Mouse (Mus musculus): Measurements from ENCODE around the gene Vma21-ps.

DNA sequence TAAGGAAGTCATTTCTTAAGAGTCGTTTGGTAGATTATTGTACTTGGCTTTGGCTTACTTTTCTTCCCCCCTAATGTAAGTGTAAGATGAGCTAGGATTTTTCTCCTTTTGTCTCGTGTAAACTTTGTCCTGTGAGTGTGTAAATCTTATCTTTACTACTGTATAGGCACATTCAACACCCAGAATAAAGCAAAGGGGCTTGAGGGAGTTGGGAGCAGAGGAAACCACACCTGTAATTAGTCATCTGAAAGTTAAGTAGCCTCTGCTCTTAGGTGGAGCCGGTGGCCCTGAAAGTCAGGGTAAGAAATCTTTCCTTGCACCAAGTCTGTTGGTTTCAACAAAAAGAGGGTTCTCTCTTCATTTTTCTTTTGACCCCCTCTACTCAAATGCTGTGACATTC is 23.6 kb downstream of the Vma21-ps start:
- TF ChIP-seq CTCF (IDR thresholded peaks at IDR 0.05; ENCODE audit: low read depth): no peak
- no peak for TF ChIP-seq EP300 (optimal IDR thresholded peaks at IDR 0.05)
